In the genomic region with DNA sequence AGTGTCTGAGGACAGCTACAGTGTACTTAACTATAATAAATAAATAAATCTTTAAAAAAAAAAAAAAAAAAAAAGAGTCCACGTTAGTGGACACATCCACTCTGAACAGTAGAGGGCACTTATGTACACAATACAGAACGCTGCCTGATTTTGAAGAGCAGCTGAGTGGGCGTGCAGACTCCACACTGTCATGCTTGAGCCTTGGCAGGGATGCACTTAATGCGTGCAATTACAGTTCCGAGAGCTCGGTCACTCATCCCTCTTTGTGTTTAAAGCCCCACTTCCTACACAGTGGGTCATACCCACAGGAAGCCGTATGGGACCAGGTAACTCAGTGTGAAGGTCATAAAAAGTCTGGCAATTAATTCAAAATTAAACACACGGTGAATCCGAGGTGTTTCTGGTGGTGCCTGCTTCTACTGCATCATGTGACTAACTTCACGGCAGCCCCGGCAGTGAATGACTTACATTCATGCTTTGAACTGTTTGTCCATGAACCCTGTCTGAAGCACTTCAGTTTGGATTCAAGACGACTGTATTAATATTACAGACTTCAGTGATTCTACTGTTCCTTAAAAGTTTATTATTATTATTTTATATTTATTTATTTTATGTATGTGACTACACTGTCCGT, we compare ENCODE assay signal across 9 mouse cellular contexts. TPM values are rescaled to one million over a fixed set of nuclear protein-coding genes. Genes with fewer than 3 reads are reported as not detected.
DNase-seq lines count a peak whose midpoint lies in the region; ATAC-seq and TF ChIP-seq lines count a peak whose summit lies in the region.
"Had no signal": no experiment of that assay in that cellular context is flagged by ENCODE, and none has a peak within 500 bp of the region (broad histone marks: within the 10 kb centered on the region; RNA-seq: fewer than 3 reads in every experiment).

No protein-coding gene starts in this region.

- no peak overlapping the region for H3K4me2 ChIP-seq in kidney, postnatal 0 days (ENCODE audit: low read length)
- no peak overlapping the region for H3K4me2 ChIP-seq in midbrain, embryonic 15.5 days

- no peak overlapping the region for H3K9ac ChIP-seq in kidney, postnatal 0 days (ENCODE audit: low read depth, low read length)
- no peak overlapping the region for H3K9ac ChIP-seq in midbrain, embryonic 15.5 days

- H3K4me1 ChIP-seq in kidney, postnatal 0 days (replicated peaks; ENCODE audit: insufficient read depth, low read length): no peaks in the 10 kb centered on the region
- no peaks in the 10 kb centered on the region for H3K4me1 ChIP-seq in midbrain, embryonic 15.5 days

- no peak for ATAC-seq in Patski
- ATAC-seq in kidney, postnatal 0 days (replicated peaks; ENCODE audit: low FRiP score, low read depth): no peak
- peak; percentile 75 for ATAC-seq in midbrain, embryonic 15.5 days (replicated peaks)
- no peak for ATAC-seq in monocyte, adult 5-6 weeks (replicated peaks; ENCODE audit: insufficient number of reproducible peaks, low FRiP score, low TSS enrichment, poor library complexity, severe bottlenecking)

- in situ Hi-C loops in Patski (cut with MboI; ENCODE audit: low pct_unique_long_range_greater_than_20kb): no loop called here

- peak; percentile 41 for TF ChIP-seq CTCF in Patski (IDR thresholded peaks at IDR 0.05)
- TF ChIP-seq CTCF in kidney, postnatal 0 days (IDR thresholded peaks at IDR 0.05; ENCODE audit: low read depth): peak; percentile 57

- no peaks in the 10 kb centered on the region for H3K27me3 ChIP-seq in Patski
- no peaks in the 10 kb centered on the region for H3K27me3 ChIP-seq in kidney, postnatal 0 days (ENCODE audit: insufficient read depth, low read length)
- H3K27me3 ChIP-seq in midbrain, embryonic 15.5 days (replicated peaks): no peaks in the 10 kb centered on the region

- no peaks in the 10 kb centered on the region for H3K9me3 ChIP-seq in kidney, postnatal 0 days (replicated peaks; ENCODE audit: low read length)
- H3K9me3 ChIP-seq in midbrain, embryonic 15.5 days: no peaks in the 10 kb centered on the region

- 68% methylated on average over 13 of the region's 13 CpGs for WGBS in kidney, postnatal 0 days
- 71% methylated on average over 13 of the region's 13 CpGs for WGBS in midbrain, embryonic 15.5 days

- DNase-seq in kidney, adult 11 months: peak; percentile 3
- DNase-seq in kidney, postnatal 25 days: no peak
- peak; percentile 3 for DNase-seq in Patski (ENCODE audit: low read depth, low spot score)
- DNase-seq in embryo, embryonic 11 days: peak; percentile 55
- DNase-seq in kidney, postnatal 0 days (ENCODE audit: low spot score): peak; percentile 69
- no peak for DNase-seq in gastrocnemius, adult 18-20 months (ENCODE audit: low spot score)

- POLR2A ChIA-PET in Patski (lab: Charles Lee): no interaction called here

- no peaks in the 10 kb centered on the region for H3K36me3 ChIP-seq in kidney, postnatal 0 days (ENCODE audit: insufficient read depth, low read length)
- no peaks in the 10 kb centered on the region for H3K36me3 ChIP-seq in midbrain, embryonic 15.5 days (replicated peaks)

- H3K27ac ChIP-seq in kidney, postnatal 0 days: no peak overlapping the region
- no peak overlapping the region for H3K27ac ChIP-seq in midbrain, embryonic 15.5 days
- H3K27ac ChIP-seq: macrophage had no signal

- H3K4me3 ChIP-seq in kidney, postnatal 0 days (replicated peaks; ENCODE audit: low read depth, low read length): no peak overlapping the region
- H3K4me3 ChIP-seq in midbrain, embryonic 15.5 days: no peak overlapping the region

- CTCF ChIA-PET in Patski (lab: Charles Lee): no interaction called here

RNA-seq across cellular contexts. Expression of a gene that starts 28.3 kb away (rescaled TPM):
- polyA plus RNA-seq in Patski (2021): 31.4 TPM
- 17.3 and 18.1 TPM in 2 replicates for polyA plus RNA-seq in kidney, postnatal 0 days (2015; fragmentation: Nextera tagmentation; extraction: Ambion mirVana)
- 27.8 and 30.1 TPM in 2 replicates for polyA plus RNA-seq in midbrain, embryonic 15.5 days (2015; fragmentation: Nextera tagmentation; extraction: Ambion mirVana)
- total RNA-seq in monocyte, adult 5-6 weeks (2017): 18.7 to 69.1 TPM (median 39.3 TPM) in 3 replicates
- total RNA-seq in gastrocnemius, adult 18-20 months (2021): 10 to 100 TPM; 15.5 to 17.4 TPM

Comparison
In these comparisons a context has a peak if more than half of its experiments do, and no peak if none do; other contexts are left out.
1. DNase-seq: peak in kidney, adult 11 months (single experiment), Patski (single experiment), embryo, embryonic 11 days (single experiment) and kidney, postnatal 0 days (single experiment); none in kidney, postnatal 25 days (0 of 2) and gastrocnemius, adult 18-20 months (single experiment).